Mouse (Mus musculus): ENCODE results near the gene 2410131K14Rik.

DNA sequence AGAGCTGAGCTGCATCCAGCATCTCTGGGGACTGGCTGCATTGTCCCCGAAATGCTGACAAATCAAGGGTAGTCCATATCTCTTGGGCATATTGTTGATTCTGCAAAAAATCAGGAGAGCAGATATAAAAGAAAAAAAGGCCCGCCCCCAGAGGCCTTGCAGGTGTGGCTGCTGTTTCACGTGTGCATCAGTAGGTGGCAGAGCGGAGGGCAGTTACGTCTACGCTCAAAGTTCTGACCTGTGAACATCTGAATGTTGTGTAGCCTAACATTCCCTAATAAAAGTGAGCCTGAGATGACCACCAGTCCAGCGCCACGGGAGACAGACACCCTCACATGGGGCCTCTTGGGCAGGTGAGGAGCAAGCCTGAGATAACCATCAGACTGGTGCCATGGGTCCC is 21.3 kb downstream of the 2410131K14Rik start:
- no peak for TF ChIP-seq CTCF (IDR thresholded peaks at IDR 0.05; ENCODE audit: control insufficient read depth, insufficient read depth, insufficient replicate concordance, low read depth, low read length)
- TF ChIP-seq POLR2A (IDR thresholded peaks at IDR 0.05; ENCODE audit: control insufficient read depth, low read depth, low read length) = no peak
